Mouse (Mus musculus) stomach, embryonic 15.5 days (tissue): ENCODE results near the gene Tlx1. TPM values are rescaled to one million over a fixed set of nuclear protein-coding genes. Genes with fewer than 3 reads are reported as not detected.
A peak's percentile ranks its signal among the peaks of the same experiment; 100 is the strongest.

Source experiments
- ATAC-seq: fragments of 200-750 bp; cut with Nextera tagmentation; 2 replicates; pipeline ENCODE4 v1.8.0; 2017; ENCODE audit warnings: low read depth, moderate number of reproducible peaks, moderate TSS enrichment; ENCODE audit not compliant: insufficient read depth, low FRiP score
- H3K27ac ChIP-seq: fragments of 300-500 bp; sonication (generic); 2 replicates; pipeline ENCODE4 v1.5.1; 2015; ENCODE audit warnings: mild to moderate bottlenecking, inconsistent platforms
- H3K27me3 ChIP-seq: fragments of 300-500 bp; sonication (generic); replicated peaks from 2 replicates; pipeline ENCODE4 v1.6.1; 2015; ENCODE audit warnings: inconsistent platforms
- H3K36me3 ChIP-seq: fragments of 300-500 bp; sonication (generic); 2 replicates; pipeline ENCODE4 v1.6.1; 2015; ENCODE audit warnings: inconsistent platforms
- H3K4me1 ChIP-seq: fragments of 300-500 bp; sonication (generic); 2 replicates; pipeline ENCODE4 v1.6.1; 2015; ENCODE audit warnings: inconsistent platforms
- H3K4me2 ChIP-seq: fragments of 300-500 bp; sonication (generic); 2 replicates; pipeline ENCODE4 v1.6.1; 2015; ENCODE audit warnings: mild to moderate bottlenecking, inconsistent platforms
- H3K4me3 ChIP-seq: fragments of 300-500 bp; sonication (generic); replicated peaks from 2 replicates; pipeline ENCODE4 v1.5.1; 2015; ENCODE audit warnings: inconsistent platforms
- H3K9ac ChIP-seq: fragments of 300-500 bp; sonication (generic); 2 replicates; pipeline ENCODE4 v1.6.1; 2015; ENCODE audit warnings: inconsistent platforms
- H3K9me3 ChIP-seq: fragments of 300-500 bp; sonication (generic); 2 replicates; pipeline ENCODE4 v1.6.1; 2016; ENCODE audit warnings: inconsistent platforms
- WGBS: fragments of 180-500 bp; shearing (Covaris S2); methylation state at CpG from one replicate; pipeline ENCODE4 v1.1.7; 2015; 5-methylcytosine and 5-hydroxymethylcytosine counted together
- polyA plus RNA-seq: library from polyadenylated mRNA; unstranded; fragments of >200 nt; fragmentation: Nextera tagmentation; extraction: Ambion mirVana; gene quantifications from 2 replicates; pipeline ENCODE4 v1.2.1, GENCODE M21; 2015

The Tlx1 gene
- polyA plus RNA-seq, 1 experiment from 2014 or later: 5.4 TPM

GRCm38 (mm10) chr19:45159491-45159890 lies 9.0 kb downstream of the Tlx1 start:
- H3K9ac ChIP-seq: no peak overlapping the region
- no peak overlapping the region for H3K4me3 ChIP-seq
- no peak overlapping the region for H3K27ac ChIP-seq
- H3K9me3 ChIP-seq: no peaks in the 10 kb centered on the region
- no peak overlapping the region for H3K4me2 ChIP-seq
- H3K4me1 ChIP-seq: peaks cover 9% of the 10 kb centered on the region; the same call in 1 of the 2 replicates
- WGBS: 8% methylated on average over 5 of the region's 5 CpGs
- no peak for ATAC-seq
- H3K36me3 ChIP-seq: no peaks in the 10 kb centered on the region
- H3K27me3 ChIP-seq: peaks cover 96% of the 10 kb centered on the region

- Histone ChIP-seq H3K9me3 (no peaks in the 10 kb centered on the region), H3K27ac (no peak overlapping the region), H3K4me3 (no peak overlapping the region), H3K36me3 (no peaks in the 10 kb centered on the region), H3K9ac (no peak overlapping the region), H3K4me2 (no peak overlapping the region), H3K27me3 (peaks cover 96% of the 10 kb centered on the region), H3K4me1 (peaks cover 9% of the 10 kb centered on the region; the same call in 1 of the 2 replicates)
- WGBS: 6% methylated on average over 5 of the region's 5 CpGs
- ATAC-seq: no peak
These were observed 9.5 kb downstream of the Tlx1 start for GRCm38 (mm10) chr19:45159991-45160390.

GRCm38 (mm10) chr19:45160523-45160922 lies 10.0 kb downstream of the Tlx1 start:
- Histone ChIP-seq H3K27ac (no peak overlapping the region), H3K36me3 (no peaks in the 10 kb centered on the region), H3K27me3 (peaks cover 96% of the 10 kb centered on the region), H3K9me3 (no peaks in the 10 kb centered on the region), H3K9ac (no peak overlapping the region), H3K4me3 (0 out of 2 replicates have a peak overlapping the region, but pooled peaks have one; percentile 0), H3K4me2 (peak overlapping the region; percentile 31), H3K4me1 (peaks cover 9% of the 10 kb centered on the region; the same call in 1 of the 2 replicates)
- ATAC-seq: no peak
- whole genome bisulfite sequencing: 0% methylated on average over 5 of the region's 5 CpGs

GRCm38 (mm10) chr19:45161093-45161492 lies 10.6 kb downstream of the Tlx1 start:
- Histone ChIP-seq H3K9ac (no peak overlapping the region), H3K27me3 (peaks cover 94% of the 10 kb centered on the region), H3K4me3 (0 out of 2 replicates have a peak overlapping the region, but pooled peaks have one; percentile 0), H3K4me1 (0 out of 2 replicates have a peak, but pooled peaks cover 5% of the 10 kb centered on the region), H3K36me3 (no peaks in the 10 kb centered on the region), H3K9me3 (no peaks in the 10 kb centered on the region), H3K4me2 (peak overlapping the region; percentile 31), H3K27ac (no peak overlapping the region)
- no peak for ATAC-seq
- WGBS: 1% methylated on average over 12 of the region's 12 CpGs

- ATAC-seq: no peak
- Histone ChIP-seq H3K9ac (no peak overlapping the region), H3K4me2 (no peak overlapping the region), H3K27ac (no peak overlapping the region), H3K4me1 (0 out of 2 replicates have a peak, but pooled peaks cover 4% of the 10 kb centered on the region), H3K27me3 (peaks cover 92% of the 10 kb centered on the region), H3K9me3 (no peaks in the 10 kb centered on the region), H3K4me3 (no peak overlapping the region), H3K36me3 (no peaks in the 10 kb centered on the region)
- WGBS: 32% methylated on average over 7 of the region's 7 CpGs
These were observed 11.7 kb downstream of the Tlx1 start for GRCm38 (mm10) chr19:45162181-45162580.

GRCm38 (mm10) chr19:45162871-45163270 lies 12.4 kb downstream of the Tlx1 start:
- ATAC-seq: no peak
- Histone ChIP-seq H3K27me3 (peaks cover 94% of the 10 kb centered on the region), H3K9me3 (no peaks in the 10 kb centered on the region), H3K4me1 (0 out of 2 replicates have a peak, but pooled peaks cover 4% of the 10 kb centered on the region), H3K4me3 (no peak overlapping the region), H3K9ac (no peak overlapping the region), H3K4me2 (no peak overlapping the region), H3K27ac (no peak overlapping the region), H3K36me3 (no peaks in the 10 kb centered on the region)
- 5% methylated on average over 12 of the region's 12 CpGs for WGBS

- Histone ChIP-seq H3K27ac (no peak overlapping the region), H3K4me1 (no peaks in the 10 kb centered on the region), H3K36me3 (no peaks in the 10 kb centered on the region), H3K9me3 (no peaks in the 10 kb centered on the region), H3K4me3 (no peak overlapping the region), H3K4me2 (no peak overlapping the region), H3K27me3 (peaks cover 45% of the 10 kb centered on the region), H3K9ac (no peak overlapping the region)
- ATAC-seq: no peak
- WGBS: 65% methylated on average over 7 of the region's 7 CpGs
These were observed 20.0 kb downstream of the Tlx1 start for GRCm38 (mm10) chr19:45170451-45170850.

GRCm38 (mm10) chr19:45174803-45175202 lies 24.3 kb downstream of the Tlx1 start:
- 58% methylated on average over 7 of the region's 7 CpGs for WGBS
- Histone ChIP-seq H3K27ac (no peak overlapping the region), H3K4me1 (no peaks in the 10 kb centered on the region), H3K4me3 (no peak overlapping the region), H3K9ac (no peak overlapping the region), H3K9me3 (no peaks in the 10 kb centered on the region), H3K36me3 (no peaks in the 10 kb centered on the region), H3K4me2 (no peak overlapping the region), H3K27me3 (peaks cover 11% of the 10 kb centered on the region; the same call in 1 of the 2 replicates)
- no peak for ATAC-seq

GRCm38 (mm10) chr19:45176269-45176668 lies 25.8 kb downstream of the Tlx1 start:
- Histone ChIP-seq H3K4me1 (no peaks in the 10 kb centered on the region), H3K4me3 (no peak overlapping the region), H3K9me3 (no peaks in the 10 kb centered on the region), H3K27ac (no peak overlapping the region), H3K36me3 (no peaks in the 10 kb centered on the region), H3K27me3 (0 out of 2 replicates have a peak, but pooled peaks cover 5% of the 10 kb centered on the region), H3K4me2 (no peak overlapping the region), H3K9ac (no peak overlapping the region)
- 54% methylated on average over 8 of the region's 8 CpGs for WGBS
- no peak for ATAC-seq

- WGBS: 17% methylated on average over 26 of the region's 26 CpGs
- H3K9me3 ChIP-seq: no peaks in the 10 kb centered on the region
- H3K4me2 ChIP-seq: peak overlapping the region; percentile 35
- H3K4me1 ChIP-seq: no peaks in the 10 kb centered on the region
- no peak; the same call in 1 of the 2 replicates for ATAC-seq
- H3K4me3 ChIP-seq: no peak overlapping the region
- no peaks in the 10 kb centered on the region for H3K36me3 ChIP-seq
- H3K9ac ChIP-seq: no peak overlapping the region
- H3K27ac ChIP-seq: no peak overlapping the region
- H3K27me3 ChIP-seq: 0 out of 2 replicates have a peak, but pooled peaks cover 4% of the 10 kb centered on the region
These were observed 26.7 kb downstream of the Tlx1 start for GRCm38 (mm10) chr19:45177004-45177737.

- Histone ChIP-seq H3K9me3 (no peaks in the 10 kb centered on the region), H3K9ac (no peak overlapping the region), H3K4me2 (no peak overlapping the region), H3K27ac (no peak overlapping the region), H3K4me1 (no peaks in the 10 kb centered on the region), H3K4me3 (no peak overlapping the region), H3K36me3 (no peaks in the 10 kb centered on the region), H3K27me3 (no peaks in the 10 kb centered on the region)
- no peak for ATAC-seq
- 79% methylated on average over 4 of the region's 4 CpGs for WGBS
These were observed 29.0 kb downstream of the Tlx1 start for GRCm38 (mm10) chr19:45179451-45179850.

GRCm38 (mm10) chr19:45180447-45180846 lies 30.0 kb downstream of the Tlx1 start:
- Histone ChIP-seq H3K4me1 (no peaks in the 10 kb centered on the region), H3K27me3 (no peaks in the 10 kb centered on the region), H3K36me3 (no peaks in the 10 kb centered on the region), H3K4me3 (no peak overlapping the region), H3K9me3 (no peaks in the 10 kb centered on the region), H3K9ac (no peak overlapping the region), H3K27ac (no peak overlapping the region), H3K4me2 (no peak overlapping the region)
- no peak for ATAC-seq
- WGBS: 85% methylated on average over 5 of the region's 5 CpGs
